12 mouse cellular contexts compared by ENCODE assay signal in the genomic region with DNA sequence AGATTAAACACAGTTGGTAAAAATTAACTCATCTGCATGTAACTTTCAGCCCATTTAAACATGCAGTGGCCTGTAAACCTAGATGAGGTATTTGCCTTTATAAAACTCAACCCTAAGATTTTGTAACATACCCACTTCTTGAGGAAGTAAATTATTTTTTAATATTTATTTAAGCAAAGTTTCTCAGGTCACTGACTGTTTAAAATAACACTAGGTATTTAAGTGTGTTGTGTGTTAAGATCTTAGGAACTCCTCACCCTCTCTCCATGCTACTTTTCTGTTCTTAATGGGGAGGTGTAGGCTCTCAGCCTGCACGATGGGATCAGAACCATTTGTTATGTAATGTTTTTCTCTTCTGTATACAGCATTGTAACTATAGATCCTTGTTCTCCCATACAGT.
"Had no signal": no experiment of that assay in that cellular context is flagged by ENCODE, and none has a peak within 500 bp of the region (broad histone marks: within the 10 kb centered on the region; RNA-seq: fewer than 3 reads in every experiment).

No protein-coding gene starts in this region.

- H3K27ac ChIP-seq: hindbrain, embryonic 15.5 days; left cerebral cortex, adult 2 months; liver, embryonic 14.5 days; lung, embryonic 15.5 days had no signal

- H3K4me2 ChIP-seq: hindbrain, embryonic 15.5 days; liver, embryonic 11.5 days; lung, embryonic 15.5 days; midbrain, embryonic 11.5 days had no signal

- H3K9ac ChIP-seq: hindbrain, embryonic 15.5 days; liver, embryonic 14.5 days; lung, embryonic 15.5 days had no signal

- H3K4me1 ChIP-seq: hindbrain, embryonic 15.5 days; lung, embryonic 15.5 days had no signal

- H3K27me3 ChIP-seq: hindbrain, embryonic 15.5 days; lung, embryonic 15.5 days had no signal

- DNase-seq: kidney, postnatal 10 days; layer of hippocampus, postnatal 36 days; midbrain, embryonic 14.5 days; thymus, adult 18-20 months; thymus, postnatal 36 days had no signal

- H3K36me3 ChIP-seq: hindbrain, embryonic 15.5 days; lung, embryonic 15.5 days had no signal

- H3K9me3 ChIP-seq: hindbrain, embryonic 15.5 days; lung, embryonic 15.5 days had no signal

- H3K4me3 ChIP-seq: hindbrain, embryonic 15.5 days; left cerebral cortex, adult 2 months; lung, embryonic 15.5 days had no signal

- ATAC-seq: intestine, postnatal 0 days had no signal
